Mouse (Mus musculus) embryonic facial prominence, embryonic 11.5 days (tissue): ENCODE measurements around the gene Kcnd3. TPM values are rescaled to one million over a fixed set of nuclear protein-coding genes. Genes with fewer than 3 reads are reported as not detected.

Experiments
- ATAC-seq: fragments of 200-750 bp; cut with Nextera tagmentation; replicated peaks from 2 replicates; pipeline ENCODE4 v1.8.0; 2017; ENCODE audit warnings: low read depth; ENCODE audit not compliant: insufficient number of reproducible peaks, low FRiP score, low TSS enrichment
- DNase-seq: peaks from one replicate; pipeline ENCODE4 v3.0.0-alpha.2; 2015; ENCODE audit warnings: low spot score
- H3K27ac ChIP-seq: fragments of 300-500 bp; sonication (generic); replicated peaks from 2 replicates; pipeline ENCODE4 v1.5.1; 2014; ENCODE audit warnings: mild to moderate bottlenecking, low read depth, low read length, control low read depth
- H3K27me3 ChIP-seq: fragments of 300-500 bp; sonication (generic); 2 replicates; pipeline ENCODE4 v1.6.1; 2014; ENCODE audit warnings: mild to moderate bottlenecking, low read length, moderate library complexity, mixed read lengths; ENCODE audit not compliant: control insufficient read depth, insufficient read depth
- H3K36me3 ChIP-seq: fragments of 300-500 bp; sonication (generic); replicated peaks from 2 replicates; pipeline ENCODE4 v1.6.1; 2014; ENCODE audit warnings: low read depth, mild to moderate bottlenecking, low read length, moderate library complexity, mixed read lengths; ENCODE audit not compliant: control insufficient read depth, insufficient read depth
- H3K4me1 ChIP-seq: fragments of 300-500 bp; sonication (generic); 2 replicates; pipeline ENCODE4 v1.6.1; 2014; ENCODE audit warnings: low read length, mixed read lengths; ENCODE audit not compliant: control insufficient read depth, insufficient read depth
- H3K4me2 ChIP-seq: fragments of 300-500 bp; sonication (generic); 2 replicates; pipeline ENCODE4 v1.6.1; 2014; ENCODE audit warnings: low read depth, mild to moderate bottlenecking, control low read depth, low read length, moderate library complexity
- H3K4me3 ChIP-seq: fragments of 300-500 bp; sonication (generic); 2 replicates; pipeline ENCODE4 v1.5.1; 2014; ENCODE audit warnings: low read depth, low read length, control low read depth
- H3K9ac ChIP-seq: fragments of 300-500 bp; sonication (generic); replicated peaks from 2 replicates; pipeline ENCODE4 v1.6.1; 2014; ENCODE audit warnings: mild to moderate bottlenecking, control low read depth, low read length
- H3K9me3 ChIP-seq: fragments of 300-500 bp; sonication (generic); replicated peaks from 2 replicates; pipeline ENCODE4 v1.6.1; 2016; ENCODE audit warnings: mild to moderate bottlenecking, low read length, inconsistent platforms, mixed read lengths; ENCODE audit not compliant: control insufficient read depth
- WGBS: fragments of 180-500 bp; shearing (Covaris S2); extraction: QIAGEN DNeasy Blood & Tissue Kit; methylation state at CpG from one replicate; pipeline ENCODE4 v1.1.7; 2014; 5-methylcytosine and 5-hydroxymethylcytosine counted together
- polyA plus RNA-seq: library from polyadenylated mRNA; unstranded; fragments of >200 nt; fragmentation: Nextera tagmentation; extraction: Ambion mirVana; gene quantifications from 2 replicates; pipeline ENCODE4 v1.2.1, GENCODE M21; 2014

The Kcnd3 gene
- 0.53 and 0.59 TPM in 2 replicates for polyA plus RNA-seq

GRCm38 (mm10) chr3:105451627-105452555, at the start of gene Kcnd3:
TSS of gene Kcnd3 (plus strand) at chr3:105452330.
- Histone ChIP-seq H3K4me2 (peak within 1 kb of the TSS; percentile 100), H3K9ac (peak within 1 kb of the TSS; percentile 65), H3K4me3 (peak within 1 kb of the TSS; percentile 55), H3K4me1 (peaks cover 3% of the 10 kb centered on the region), H3K27ac (no peak within 1 kb of the TSS), H3K36me3 (no peaks in the 10 kb centered on the region), H3K27me3 (peaks cover 36% of the 10 kb centered on the region), H3K9me3 (no peaks in the 10 kb centered on the region)
- ATAC-seq = peak; percentile 72
- DNase-seq = peak; percentile 51
- WGBS = 1% methylated on average over 64 of the region's 98 CpGs

- Histone ChIP-seq H3K4me1 (no peaks in the 10 kb centered on the region), H3K27me3 (no peaks in the 10 kb centered on the region), H3K9me3 (no peaks in the 10 kb centered on the region), H3K36me3 (no peaks in the 10 kb centered on the region), H3K9ac (no peak overlapping the region), H3K27ac (no peak overlapping the region), H3K4me2 (no peak overlapping the region), H3K4me3 (no peak overlapping the region)
- WGBS = 58% methylated on average over 5 of the region's 5 CpGs
- DNase-seq = no peak
- no peak for ATAC-seq
Observed at GRCm38 (mm10) chr3:105402676-105403075, 49.5 kb upstream of the Kcnd3 start.

GRCm38 (mm10) chr3:105403410-105404076, 48.6 kb upstream of the Kcnd3 start:
- Histone ChIP-seq H3K27me3 (no peaks in the 10 kb centered on the region), H3K9me3 (no peaks in the 10 kb centered on the region), H3K36me3 (no peaks in the 10 kb centered on the region), H3K4me3 (no peak overlapping the region), H3K9ac (no peak overlapping the region), H3K27ac (no peak overlapping the region), H3K4me2 (no peak overlapping the region), H3K4me1 (no peaks in the 10 kb centered on the region)
- peak; percentile 52 for DNase-seq
- no peak for ATAC-seq
- 69% methylated on average over 5 of the region's 5 CpGs for WGBS

- H3K36me3 ChIP-seq = no peaks in the 10 kb centered on the region
- H3K9ac ChIP-seq = no peak overlapping the region
- H3K4me1 ChIP-seq = no peaks in the 10 kb centered on the region
- no peaks in the 10 kb centered on the region for H3K27me3 ChIP-seq
- H3K4me2 ChIP-seq = no peak overlapping the region
- no peak for DNase-seq
- ATAC-seq = 0 out of 2 replicates have a peak, but pooled peaks have one; percentile 20
- no peaks in the 10 kb centered on the region for H3K9me3 ChIP-seq
- no peak overlapping the region for H3K4me3 ChIP-seq
- no peak overlapping the region for H3K27ac ChIP-seq
- WGBS = 83% methylated on average over 4 of the region's 4 CpGs
Observed at GRCm38 (mm10) chr3:105404077-105404446, 48.1 kb upstream of the Kcnd3 start.

- H3K9ac ChIP-seq = no peak overlapping the region
- H3K4me3 ChIP-seq = no peak overlapping the region
- no peaks in the 10 kb centered on the region for H3K27me3 ChIP-seq
- no peaks in the 10 kb centered on the region for H3K4me1 ChIP-seq
- DNase-seq = no peak
- 85% methylated on average over 7 of the region's 7 CpGs for WGBS
- ATAC-seq = no peak
- H3K9me3 ChIP-seq = no peaks in the 10 kb centered on the region
- no peak overlapping the region for H3K4me2 ChIP-seq
- H3K36me3 ChIP-seq = no peaks in the 10 kb centered on the region
- no peak overlapping the region for H3K27ac ChIP-seq
Observed at GRCm38 (mm10) chr3:105405516-105405915, 46.6 kb upstream of the Kcnd3 start.

GRCm38 (mm10) chr3:105406036-105406435, 46.1 kb upstream of the Kcnd3 start:
- ATAC-seq = no peak
- Histone ChIP-seq H3K27ac (no peak overlapping the region), H3K4me1 (no peaks in the 10 kb centered on the region), H3K9me3 (no peaks in the 10 kb centered on the region), H3K27me3 (no peaks in the 10 kb centered on the region), H3K4me3 (no peak overlapping the region), H3K36me3 (no peaks in the 10 kb centered on the region), H3K9ac (no peak overlapping the region), H3K4me2 (no peak overlapping the region)
- 44% methylated on average over 7 of the region's 7 CpGs for WGBS
- DNase-seq = no peak

GRCm38 (mm10) chr3:105408211-105408610, 43.9 kb upstream of the Kcnd3 start:
- Histone ChIP-seq H3K27me3 (no peaks in the 10 kb centered on the region), H3K4me2 (no peak overlapping the region), H3K9me3 (no peaks in the 10 kb centered on the region), H3K36me3 (no peaks in the 10 kb centered on the region), H3K27ac (no peak overlapping the region), H3K4me1 (no peaks in the 10 kb centered on the region), H3K9ac (no peak overlapping the region), H3K4me3 (no peak overlapping the region)
- 55% methylated on average over 3 of the region's 3 CpGs for WGBS
- DNase-seq = no peak
- ATAC-seq = peak; percentile 49; the same call in 1 of the 2 replicates

GRCm38 (mm10) chr3:105410810-105411209, 41.3 kb upstream of the Kcnd3 start:
- Histone ChIP-seq H3K4me2 (no peak overlapping the region), H3K27me3 (no peaks in the 10 kb centered on the region), H3K4me1 (no peaks in the 10 kb centered on the region), H3K36me3 (no peaks in the 10 kb centered on the region), H3K4me3 (no peak overlapping the region), H3K9ac (no peak overlapping the region), H3K9me3 (no peaks in the 10 kb centered on the region), H3K27ac (no peak overlapping the region)
- DNase-seq (no peak), ATAC-seq (no peak)
- 94% methylated on average over 5 of the region's 5 CpGs for WGBS
